Mouse (Mus musculus) G1E (cell line): ENCODE measurements around the gene Krtap31-1. TPM values are rescaled to one million over a fixed set of nuclear protein-coding genes. Genes with fewer than 3 reads are reported as not detected.

Experiments used
- ATAC-seq: 2 replicates; pipeline ENCODE4 v1.8.0; 2016; ENCODE audit warnings: mild to moderate bottlenecking; ENCODE audit not compliant: insufficient number of reproducible peaks, poor library complexity, low FRiP score, severe bottlenecking; ENCODE audit errors: extremely low read depth
- DNase-seq: peaks from one replicate; pipeline ENCODE4 v3.0.0; 2012; ENCODE audit warnings: low spot score
- H3K27me3 ChIP-seq: 2 replicates; pipeline ENCODE4 v1.6.1; 2012; ENCODE audit warnings: mild to moderate bottlenecking, low read length, inconsistent platforms; ENCODE audit not compliant: insufficient read depth
- H3K36me3 ChIP-seq: replicated peaks from 2 replicates; pipeline ENCODE3; 2012; ENCODE audit warnings: mild to moderate bottlenecking, inconsistent platforms
- H3K4me1 ChIP-seq: 2 replicates; pipeline ENCODE4 v1.6.1; 2012; ENCODE audit warnings: low read depth, low read length, inconsistent platforms, mixed read lengths; ENCODE audit not compliant: insufficient read depth
- H3K4me3 ChIP-seq: 2 replicates; pipeline ENCODE4 v1.5.1; 2012; ENCODE audit warnings: low read depth, mild to moderate bottlenecking, inconsistent platforms, low read length, moderate library complexity, mixed read lengths
- H3K9me3 ChIP-seq: replicated peaks from 2 replicates; pipeline ENCODE4 v1.6.1; 2012; ENCODE audit warnings: inconsistent platforms
- GATA1 ChIP-seq: IDR thresholded peaks from 2 replicates; pipeline ENCODE4 v1.6.1; 2012; ENCODE audit warnings: borderline replicate concordance, low read length, inconsistent platforms, mixed read lengths
- polyA plus RNA-seq: library from polyadenylated mRNA; stranded (reverse); fragments of >175 nt; gene quantifications from 2 replicates; pipeline ENCODE4 v1.2.3, GENCODE M21; 2012
- total RNA-seq, 2 experiments: library from RNA; stranded (forward) in 1 of 2; stranded (reverse) in 1 of 2; fragments of 200-1000 nt in 1 of 2; fragments of >200 nt in 1 of 2; fragmentation: Nextera tagmentation in 1 of 2; gene quantifications; 2 replicates each; pipeline ENCODE4 v1.2.3; 2014 to 2017

Krtap31-1 gene
- total and polyA plus RNA-seq, 3 experiments, result 0.27 TPM; not detected in 2

DNA sequence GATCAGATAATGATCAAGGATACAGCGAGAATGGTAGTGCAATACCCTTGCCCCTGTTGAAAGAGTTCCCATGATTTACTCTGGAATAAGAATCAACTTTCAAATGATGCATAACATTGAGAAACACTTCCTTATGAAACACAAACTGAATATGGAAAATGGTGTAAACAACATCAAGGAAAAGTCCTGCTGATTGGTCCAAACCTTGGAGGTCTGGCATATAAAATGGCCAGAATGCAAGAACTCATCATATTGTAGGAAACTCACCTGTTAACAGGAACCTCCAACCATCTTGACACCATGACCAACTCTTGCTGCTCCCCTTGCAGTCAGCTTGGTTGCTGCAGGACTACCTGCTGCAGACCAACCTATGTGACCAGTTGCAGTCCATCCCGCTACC, 40.5 kb downstream of the Krtap31-1 start, which contains the start of gene Krtap9-5:
Krtap9-5 (plus strand) TSS at position 301 of the 400 bp plus-strand sequence.
- Histone ChIP-seq H3K9me3 (peaks cover 23% of the 10 kb centered on the region), H3K4me1 (no peaks in the 10 kb centered on the region), H3K36me3 (no peaks in the 10 kb centered on the region), H3K27me3 (no peaks in the 10 kb centered on the region; the same call in 1 of the 2 replicates), H3K4me3 (0 out of 2 replicates have a peak within 1 kb of the TSS, but pooled peaks have one; percentile 6)
- ATAC-seq (no peak), DNase-seq (no peak)
- TF ChIP-seq GATA1, result no peak

Other genes starting within 250 kb of the Krtap31-1 start
Only the 20 nearest of the 34 such genes appear.
- gene Krtap4-9, start 122.7 kb upstream of the Krtap31-1 start, total RNA-seq (2014; fragmentation: Nextera tagmentation), result not detected in 2 replicates
- gene Krtap4-9, start 122.7 kb upstream of the Krtap31-1 start, total RNA-seq (2017), result not detected in 2 replicates
- gene Krtap4-9, start 122.7 kb upstream of the Krtap31-1 start, polyA plus RNA-seq, result not detected in 2 replicates
- not detected in 2 replicates for gene Gm11596, start 114.5 kb upstream of the Krtap31-1 start, total RNA-seq (2014; fragmentation: Nextera tagmentation)
- 0.12 TPM in 1 of 2 replicates, not detected in the other for gene Gm11596, start 114.5 kb upstream of the Krtap31-1 start, total RNA-seq (2017)
- gene Gm11596, start 114.5 kb upstream of the Krtap31-1 start, polyA plus RNA-seq, result not detected in 2 replicates
- gene Gm11569, start 109.0 kb upstream of the Krtap31-1 start, total RNA-seq (2014; fragmentation: Nextera tagmentation), result not detected in 2 replicates
- gene Gm11569, start 109.0 kb upstream of the Krtap31-1 start, total RNA-seq (2017), result not detected in 2 replicates
- not detected in 2 replicates for gene Gm11569, start 109.0 kb upstream of the Krtap31-1 start, polyA plus RNA-seq
- not detected in 2 replicates for gene Gm11554, start 103.5 kb upstream of the Krtap31-1 start, total RNA-seq (2014; fragmentation: Nextera tagmentation)
- gene Gm11554, start 103.5 kb upstream of the Krtap31-1 start, total RNA-seq (2017), result not detected in 2 replicates
- gene Gm11554, start 103.5 kb upstream of the Krtap31-1 start, polyA plus RNA-seq, result not detected in 2 replicates
- gene Krtap4-13, start 98.0 kb upstream of the Krtap31-1 start, total RNA-seq (2014; fragmentation: Nextera tagmentation), result not detected in 2 replicates
- gene Krtap4-13, start 98.0 kb upstream of the Krtap31-1 start, total RNA-seq (2017), result not detected in 2 replicates
- gene Krtap4-13, start 98.0 kb upstream of the Krtap31-1 start, polyA plus RNA-seq, result not detected in 2 replicates
- gene Gm11564, start 92.3 kb upstream of the Krtap31-1 start, total RNA-seq (2014; fragmentation: Nextera tagmentation), result not detected in 2 replicates
- not detected in 2 replicates for gene Gm11564, start 92.3 kb upstream of the Krtap31-1 start, total RNA-seq (2017)
- not detected in 2 replicates for gene Gm11564, start 92.3 kb upstream of the Krtap31-1 start, polyA plus RNA-seq
- gene 2300003K06Rik, start 69.9 kb upstream of the Krtap31-1 start, total RNA-seq (2014; fragmentation: Nextera tagmentation), result not detected in 2 replicates
- not detected in 2 replicates for gene 2300003K06Rik, start 69.9 kb upstream of the Krtap31-1 start, total RNA-seq (2017)
- gene 2300003K06Rik, start 69.9 kb upstream of the Krtap31-1 start, polyA plus RNA-seq, result not detected in 2 replicates
- not detected in 2 replicates for gene Krtap4-16, start 56.3 kb upstream of the Krtap31-1 start, total RNA-seq (2014; fragmentation: Nextera tagmentation)
- gene Krtap4-16, start 56.3 kb upstream of the Krtap31-1 start, total RNA-seq (2017), result not detected in 2 replicates
- not detected in 2 replicates for gene Krtap4-16, start 56.3 kb upstream of the Krtap31-1 start, polyA plus RNA-seq
- not detected in 2 replicates for gene Gm11568, start 50.0 kb upstream of the Krtap31-1 start, total RNA-seq (2014; fragmentation: Nextera tagmentation)
- not detected in 2 replicates for gene Gm11568, start 50.0 kb upstream of the Krtap31-1 start, total RNA-seq (2017)
- not detected in 2 replicates for gene Gm11568, start 50.0 kb upstream of the Krtap31-1 start, polyA plus RNA-seq
- gene Gm11559, start 43.4 kb upstream of the Krtap31-1 start, total RNA-seq (2014; fragmentation: Nextera tagmentation), result not detected in 2 replicates
- gene Gm11559, start 43.4 kb upstream of the Krtap31-1 start, total RNA-seq (2017), result 0.29 TPM in 1 of 2 replicates, not detected in the other
- gene Gm11559, start 43.4 kb upstream of the Krtap31-1 start, polyA plus RNA-seq, result not detected in 2 replicates
- gene Krtap9-1, start 34.5 kb upstream of the Krtap31-1 start, total RNA-seq (2014; fragmentation: Nextera tagmentation), result not detected in 2 replicates
- gene Krtap9-1, start 34.5 kb upstream of the Krtap31-1 start, total RNA-seq (2017), result not detected in 2 replicates
- gene Krtap9-1, start 34.5 kb upstream of the Krtap31-1 start, polyA plus RNA-seq, result not detected in 2 replicates
- not detected in 2 replicates for gene Gm11567, start 28.7 kb upstream of the Krtap31-1 start, total RNA-seq (2014; fragmentation: Nextera tagmentation)
- gene Gm11567, start 28.7 kb upstream of the Krtap31-1 start, total RNA-seq (2017), result not detected in 2 replicates
- gene Gm11567, start 28.7 kb upstream of the Krtap31-1 start, polyA plus RNA-seq, result not detected in 2 replicates
- not detected in 2 replicates for gene Gm11565, start 6.8 kb downstream of the Krtap31-1 start, total RNA-seq (2014; fragmentation: Nextera tagmentation)
- 0.16 and 0.23 TPM in 2 replicates for gene Gm11565, start 6.8 kb downstream of the Krtap31-1 start, total RNA-seq (2017)
- not detected in 2 replicates for gene Gm11565, start 6.8 kb downstream of the Krtap31-1 start, polyA plus RNA-seq
- gene Krtap31-2, start 28.4 kb downstream of the Krtap31-1 start, total RNA-seq (2014; fragmentation: Nextera tagmentation), result not detected in 2 replicates
- gene Krtap31-2, start 28.4 kb downstream of the Krtap31-1 start, total RNA-seq (2017), result not detected in 2 replicates
- gene Krtap31-2, start 28.4 kb downstream of the Krtap31-1 start, polyA plus RNA-seq, result not detected in 2 replicates
- gene Krtap9-5, start 40.6 kb downstream of the Krtap31-1 start, total RNA-seq (2014; fragmentation: Nextera tagmentation), result not detected in 2 replicates
- gene Krtap9-5, start 40.6 kb downstream of the Krtap31-1 start, total RNA-seq (2017), result not detected in 2 replicates
- gene Krtap9-5, start 40.6 kb downstream of the Krtap31-1 start, polyA plus RNA-seq, result not detected in 2 replicates
- not detected in 2 replicates for gene Krtap29-1, start 71.1 kb downstream of the Krtap31-1 start, total RNA-seq (2014; fragmentation: Nextera tagmentation)
- not detected in 2 replicates for gene Krtap29-1, start 71.1 kb downstream of the Krtap31-1 start, total RNA-seq (2017)
- not detected in 2 replicates for gene Krtap29-1, start 71.1 kb downstream of the Krtap31-1 start, polyA plus RNA-seq
- not detected in 2 replicates for gene Krtap16-1, start 78.7 kb downstream of the Krtap31-1 start, total RNA-seq (2014; fragmentation: Nextera tagmentation)
- gene Krtap16-1, start 78.7 kb downstream of the Krtap31-1 start, total RNA-seq (2017), result 0.06 and 0.11 TPM in 2 replicates
- gene Krtap16-1, start 78.7 kb downstream of the Krtap31-1 start, polyA plus RNA-seq, result not detected in 2 replicates
- gene Krtap17-1, start 86.1 kb downstream of the Krtap31-1 start, total RNA-seq (2014; fragmentation: Nextera tagmentation), result not detected in 2 replicates
- gene Krtap17-1, start 86.1 kb downstream of the Krtap31-1 start, total RNA-seq (2017), result not detected in 2 replicates
- not detected in 2 replicates for gene Krtap17-1, start 86.1 kb downstream of the Krtap31-1 start, polyA plus RNA-seq
- gene Krt33a, start 108.3 kb downstream of the Krtap31-1 start, total RNA-seq (2014; fragmentation: Nextera tagmentation), result not detected in 2 replicates
- gene Krt33a, start 108.3 kb downstream of the Krtap31-1 start, total RNA-seq (2017), result not detected in 2 replicates
- gene Krt33a, start 108.3 kb downstream of the Krtap31-1 start, polyA plus RNA-seq, result not detected in 2 replicates
- gene Krt33b, start 121.9 kb downstream of the Krtap31-1 start, total RNA-seq (2014; fragmentation: Nextera tagmentation), result not detected in 2 replicates
- not detected in 2 replicates for gene Krt33b, start 121.9 kb downstream of the Krtap31-1 start, total RNA-seq (2017)
- not detected in 2 replicates for gene Krt33b, start 121.9 kb downstream of the Krtap31-1 start, polyA plus RNA-seq